Mouse (Mus musculus) liver, adult 2 months (tissue): ENCODE data around the gene Cntn5. TPM values are rescaled to one million over a fixed set of nuclear protein-coding genes. Genes with fewer than 3 reads are reported as not detected.
A peak's percentile ranks its signal among the peaks of the same experiment; 100 is the strongest.

Experiments used
- DNase-seq: peaks from one replicate; pipeline ENCODE4 v3.0.0-alpha.2; 2011; ENCODE audit warnings: low read depth, low spot score; ENCODE audit errors: extremely low read depth
- H3K27ac ChIP-seq: fragments of 200-500 bp; replicated peaks from 2 replicates; pipeline ENCODE4 v1.5.1; 2012; ENCODE audit warnings: low read depth, mild to moderate bottlenecking, control low read depth, inconsistent platforms, low read length; ENCODE audit not compliant: insufficient read depth
- H3K27me3 ChIP-seq: fragments of 200-500 bp; 2 replicates; pipeline ENCODE4 v1.6.1; 2012; ENCODE audit warnings: mild to moderate bottlenecking, moderate library complexity, low read length, inconsistent platforms; ENCODE audit not compliant: control insufficient read depth, insufficient read depth
- H3K36me3 ChIP-seq: fragments of 200-500 bp; 2 replicates; pipeline ENCODE4 v1.6.1; 2012; ENCODE audit warnings: low read length, inconsistent platforms; ENCODE audit not compliant: control insufficient read depth, insufficient read depth
- H3K4me1 ChIP-seq: fragments of 200-500 bp; 2 replicates; pipeline ENCODE4 v1.6.1; 2011; ENCODE audit warnings: low read length; ENCODE audit not compliant: control insufficient read depth, insufficient read depth
- H3K4me3 ChIP-seq: fragments of 200-500 bp; 2 replicates; pipeline ENCODE4 v1.5.1; 2011; ENCODE audit warnings: low read depth, mild to moderate bottlenecking, control low read depth, low read length, moderate library complexity; ENCODE audit not compliant: insufficient read depth
- H3K79me2 ChIP-seq: fragments of 200-500 bp; 2 replicates; pipeline ENCODE4 v1.6.1; 2012; ENCODE audit warnings: inconsistent platforms, mild to moderate bottlenecking, low read length, moderate library complexity; ENCODE audit not compliant: control insufficient read depth, insufficient read depth
- H3K9ac ChIP-seq: fragments of 200-500 bp; 2 replicates; pipeline ENCODE4 v1.6.1; 2012; ENCODE audit warnings: low read depth, mild to moderate bottlenecking, control low read depth, inconsistent platforms, low read length
- CTCF ChIP-seq: fragments of 200-500 bp; IDR thresholded peaks from 2 replicates; pipeline ENCODE4 v1.5.1; 2011; ENCODE audit warnings: low read depth, low read length, control low read depth
- POLR2A ChIP-seq: fragments of 200-500 bp; IDR thresholded peaks from 2 replicates; pipeline ENCODE4 v1.6.1; 2011; ENCODE audit warnings: low read length, control low read depth; ENCODE audit not compliant: insufficient read depth; ENCODE audit errors: extremely low read depth
- WGBS: fragments of 180-500 bp; shearing (Covaris S2); methylation state at CpG from one replicate; pipeline ENCODE4 v1.1.7; 2018; 5-methylcytosine and 5-hydroxymethylcytosine counted together
- polyA plus RNA-seq: library from polyadenylated mRNA; depleted of rRNA; stranded (reverse); fragments of >200 nt; gene quantifications from 2 replicates; pipeline ENCODE4 v1.2.3, GENCODE M21; 2012; rRNA removed
- total RNA-seq: library from RNA; depleted of rRNA; stranded (reverse); fragments of >200 nt; gene quantifications from 2 replicates; pipeline ENCODE4 v1.2.3, GENCODE M21; 2014; rRNA removed

Gene Cntn5
- not detected in 2 replicates for total RNA-seq
- not detected in 2 replicates for polyA plus RNA-seq

DNA sequence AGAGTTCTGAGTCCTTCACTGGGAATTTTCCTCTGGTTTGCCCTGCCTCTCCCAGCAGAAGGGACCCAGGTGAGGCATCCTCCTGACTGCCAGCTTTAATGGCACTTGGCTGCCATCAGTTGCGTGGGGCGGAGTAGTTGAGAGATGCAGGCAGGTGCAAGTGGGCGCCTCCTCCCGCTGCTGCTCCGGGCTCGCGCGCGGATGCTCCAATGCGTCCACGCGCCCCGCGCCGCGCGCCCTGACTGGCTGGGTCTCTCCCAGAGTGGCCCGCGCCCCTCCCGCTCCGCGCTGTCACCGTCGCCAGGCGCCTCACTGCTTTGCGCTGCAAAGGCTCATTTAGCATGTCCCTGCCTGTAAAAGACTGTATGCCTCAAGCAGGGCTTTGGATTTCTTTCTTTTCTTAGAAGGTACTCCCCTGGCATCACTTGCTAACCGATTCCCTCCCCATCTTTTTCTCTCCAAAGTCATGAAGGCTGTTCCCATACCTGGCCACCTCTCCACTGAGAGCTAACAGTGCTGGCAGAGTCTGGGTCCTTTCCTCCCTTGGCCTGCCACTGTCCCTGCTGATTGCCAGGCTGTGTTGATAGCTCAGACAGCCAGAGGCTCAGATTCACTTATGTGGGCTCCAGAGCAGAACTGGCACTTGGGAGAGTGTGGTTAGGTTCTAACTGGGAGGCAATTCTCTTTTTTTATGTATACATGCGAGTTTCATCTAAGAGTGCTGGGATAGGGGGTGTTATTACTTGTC lies at the start of gene Cntn5:
Gene Cntn5, minus strand, starts transcription at position 160 of the 748 bp plus-strand sequence.
- H3K36me3 ChIP-seq, result no peaks in the 10 kb centered on the region
- no peak for DNase-seq
- H3K27ac ChIP-seq, result no peak within 1 kb of the TSS
- TF ChIP-seq POLR2A, result no peak
- no peak for TF ChIP-seq CTCF
- no peaks in the 10 kb centered on the region for H3K4me1 ChIP-seq
- no peaks in the 10 kb centered on the region for H3K79me2 ChIP-seq
- no peak within 1 kb of the TSS for H3K9ac ChIP-seq
- no peak within 1 kb of the TSS for H3K4me3 ChIP-seq
- 4% methylated on average over 28 of the region's 28 CpGs for WGBS
- no peaks in the 10 kb centered on the region for H3K27me3 ChIP-seq

DNA sequence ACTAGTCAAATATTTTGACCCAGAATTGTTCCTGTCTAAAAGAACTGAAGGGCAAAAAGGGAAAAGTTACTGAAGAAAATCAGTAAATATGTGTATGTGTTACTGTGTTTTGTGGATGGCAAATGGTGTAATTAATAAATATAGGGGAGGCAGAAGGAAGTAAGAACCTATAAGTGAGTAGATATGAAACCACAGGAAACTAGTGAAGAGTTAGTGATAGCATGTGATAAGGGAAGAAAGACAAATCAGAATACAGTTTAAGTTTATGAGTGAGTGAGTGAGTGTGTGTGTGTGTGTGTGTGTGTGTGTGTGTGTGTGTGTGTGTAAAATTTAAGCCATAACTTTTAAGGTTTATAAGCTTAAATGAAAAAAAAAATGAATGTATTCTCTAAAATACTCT lies 45.9 kb upstream of the Cntn5 start:
- DNase-seq, result no peak
- Histone ChIP-seq H3K4me3 (no peak overlapping the region), H3K4me1 (no peaks in the 10 kb centered on the region), H3K27ac (no peak overlapping the region), H3K36me3 (no peaks in the 10 kb centered on the region), H3K79me2 (no peaks in the 10 kb centered on the region), H3K27me3 (no peaks in the 10 kb centered on the region), H3K9ac (no peak overlapping the region)
- TF ChIP-seq CTCF (no peak), POLR2A (no peak)

DNA sequence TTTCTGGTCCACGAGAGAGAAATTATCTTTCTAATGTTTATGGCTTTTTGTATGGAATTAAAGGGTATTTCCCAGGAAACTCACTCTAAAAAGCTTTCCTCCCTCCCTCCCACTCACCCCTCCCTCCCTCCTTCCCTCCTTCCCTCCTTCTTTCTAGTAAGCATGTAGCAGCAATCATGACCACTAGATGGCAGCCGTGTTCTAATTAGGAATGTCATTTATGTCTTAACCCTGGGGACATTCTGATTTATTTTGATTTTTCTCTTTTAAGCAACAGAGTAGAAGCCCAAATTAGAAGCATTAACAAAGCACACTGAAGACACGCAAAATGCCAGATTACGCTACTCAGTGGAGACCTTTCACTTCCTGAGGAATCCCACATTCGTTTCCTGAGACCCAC lies 5.0 kb upstream of the Cntn5 start:
- Histone ChIP-seq H3K79me2 (no peaks in the 10 kb centered on the region), H3K27me3 (no peaks in the 10 kb centered on the region), H3K36me3 (no peaks in the 10 kb centered on the region), H3K4me3 (no peak overlapping the region), H3K27ac (no peak overlapping the region), H3K4me1 (no peaks in the 10 kb centered on the region), H3K9ac (no peak overlapping the region)
- 24% methylated on average over 5 of the region's 5 CpGs for WGBS
- peak; percentile 38 for DNase-seq
- no peak for TF ChIP-seq POLR2A
- 0 out of 2 replicates have a peak, but pooled peaks have one; percentile 6 for TF ChIP-seq CTCF

DNA sequence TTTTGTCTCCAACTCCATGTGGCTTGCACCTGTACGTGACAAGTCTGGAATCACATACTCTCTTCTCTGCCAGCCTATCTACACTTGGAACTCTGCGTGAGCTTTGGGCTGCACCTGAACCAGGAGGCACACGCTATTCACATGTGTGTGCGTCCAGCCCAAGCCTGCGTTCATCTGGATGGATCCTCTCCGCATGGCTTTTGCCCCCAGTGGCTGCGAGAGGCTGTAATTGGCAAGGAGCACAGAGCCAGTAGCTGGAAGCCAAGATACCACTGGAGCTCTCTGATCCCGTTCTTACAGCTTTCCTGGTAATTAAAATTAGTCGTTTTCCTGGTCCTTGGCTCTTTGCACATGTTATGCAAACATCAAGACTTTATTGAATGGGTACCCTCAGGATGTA lies 1.1 kb upstream of the Cntn5 start:
- TF ChIP-seq CTCF, result no peak
- no peak for TF ChIP-seq POLR2A
- Histone ChIP-seq H3K79me2 (no peaks in the 10 kb centered on the region), H3K27me3 (no peaks in the 10 kb centered on the region), H3K4me1 (no peaks in the 10 kb centered on the region), H3K27ac (no peak overlapping the region), H3K9ac (no peak overlapping the region), H3K36me3 (no peaks in the 10 kb centered on the region), H3K4me3 (no peak overlapping the region)
- DNase-seq, result no peak
- WGBS, result 71% methylated on average over 9 of the region's 9 CpGs

DNA sequence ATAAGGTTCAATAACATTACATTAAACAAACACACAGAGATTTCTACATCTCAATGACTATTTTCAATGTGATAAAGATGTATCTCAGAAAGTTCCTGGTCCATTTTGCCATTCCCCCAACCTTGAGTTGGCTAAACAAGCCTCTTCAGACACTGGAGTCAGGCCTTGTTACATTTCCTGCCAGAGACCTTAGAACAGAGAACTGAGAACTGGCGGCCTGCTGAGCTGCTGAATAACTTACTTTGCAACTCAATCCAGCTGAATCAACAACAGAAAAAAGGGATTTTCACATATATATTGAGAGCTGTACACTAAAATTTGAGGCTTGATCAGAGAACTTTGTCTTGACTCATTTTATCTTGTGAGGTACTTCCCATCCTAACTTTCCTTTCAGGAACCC lies 24.8 kb downstream of the Cntn5 start:
- H3K27me3 ChIP-seq, result no peaks in the 10 kb centered on the region
- WGBS, result 54% methylated on average over 1 of the region's 1 CpGs
- H3K9ac ChIP-seq, result no peak overlapping the region
- no peak overlapping the region for H3K4me3 ChIP-seq
- H3K4me1 ChIP-seq, result no peaks in the 10 kb centered on the region
- H3K36me3 ChIP-seq, result no peaks in the 10 kb centered on the region
- H3K27ac ChIP-seq, result no peak overlapping the region
- no peaks in the 10 kb centered on the region for H3K79me2 ChIP-seq
- TF ChIP-seq CTCF (no peak), POLR2A (no peak)
- DNase-seq, result no peak

DNA sequence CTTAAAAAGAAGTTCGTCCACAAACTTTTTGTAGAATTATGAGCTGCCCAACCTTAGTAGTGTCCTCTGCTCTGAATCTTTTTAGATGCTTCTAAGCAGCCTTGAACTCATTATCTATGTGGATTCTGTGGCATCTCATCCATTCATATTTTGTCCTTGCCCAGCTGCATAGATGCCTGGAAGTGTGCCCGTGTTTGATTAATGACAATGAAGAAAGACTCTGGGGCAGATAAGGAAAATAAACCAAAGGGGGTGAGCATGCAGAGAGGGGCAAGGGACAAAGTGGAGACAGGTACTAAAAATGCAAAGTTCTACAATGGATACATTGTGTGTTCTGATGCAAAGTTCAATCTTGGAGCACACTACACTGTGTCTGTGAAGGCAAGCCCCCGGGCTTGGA lies 30.7 kb downstream of the Cntn5 start:
- Histone ChIP-seq H3K4me3 (no peak overlapping the region), H3K9ac (no peak overlapping the region), H3K79me2 (no peaks in the 10 kb centered on the region), H3K27ac (no peak overlapping the region), H3K36me3 (no peaks in the 10 kb centered on the region), H3K27me3 (no peaks in the 10 kb centered on the region), H3K4me1 (no peaks in the 10 kb centered on the region)
- no peak for TF ChIP-seq CTCF
- DNase-seq, result no peak
- WGBS, result 58% methylated on average over 3 of the region's 3 CpGs
